Comparison of ENCODE assay signal across 9 mouse cellular contexts in genomic region chr11:86545556-86545955, GRCm38 (mm10). TPM values are rescaled to one million over a fixed set of nuclear protein-coding genes. Genes with fewer than 3 reads are reported as not detected.
DNase-seq lines count a peak whose midpoint lies in the region; ATAC-seq lines count a peak whose summit lies in the region.
"Had no signal": no experiment of that assay in that cellular context is flagged by ENCODE, and none has a peak within 500 bp of the region (broad histone marks: within the 10 kb centered on the region; RNA-seq: fewer than 3 reads in every experiment).

No protein-coding gene starts in this region.

- H3K9me3 ChIP-seq in kidney, embryonic 14.5 days (ENCODE audit: control insufficient read depth, low read length), result no peaks in the 10 kb centered on the region
- no peaks in the 10 kb centered on the region; the same call in 1 of the 2 replicates for H3K9me3 ChIP-seq in hindbrain, embryonic 14.5 days (ENCODE audit: control insufficient read depth, low read length)
- no peaks in the 10 kb centered on the region for H3K9me3 ChIP-seq in midbrain, embryonic 13.5 days

- H3K27me3 ChIP-seq in kidney, embryonic 14.5 days (ENCODE audit: control insufficient read depth, insufficient read depth, low read length), result no peaks in the 10 kb centered on the region
- no peaks in the 10 kb centered on the region for H3K27me3 ChIP-seq in hindbrain, embryonic 14.5 days (ENCODE audit: control insufficient read depth, insufficient read depth, low read length)
- no peaks in the 10 kb centered on the region for H3K27me3 ChIP-seq in midbrain, embryonic 13.5 days

- ATAC-seq in kidney, embryonic 14.5 days (ENCODE audit: low FRiP score, low TSS enrichment), result no peak
- ATAC-seq in hindbrain, embryonic 14.5 days (ENCODE audit: low FRiP score), result no peak
- ATAC-seq in midbrain, embryonic 13.5 days, result no peak

- no peaks in the 10 kb centered on the region; the same call in 1 of the 2 replicates for H3K36me3 ChIP-seq in kidney, embryonic 14.5 days (ENCODE audit: control insufficient read depth, insufficient read depth, low read length)
- H3K36me3 ChIP-seq in hindbrain, embryonic 14.5 days (replicated peaks; ENCODE audit: control insufficient read depth, insufficient read depth), result peaks cover 5% of the 10 kb centered on the region; the same call in 1 of the 2 replicates
- H3K36me3 ChIP-seq in midbrain, embryonic 13.5 days, result peaks cover 6% of the 10 kb centered on the region; the same call in 1 of the 2 replicates

- 80% methylated on average over 8 of the region's 8 CpGs for WGBS in kidney, embryonic 14.5 days
- 84% methylated on average over 8 of the region's 8 CpGs for WGBS in hindbrain, embryonic 14.5 days
- 83% methylated on average over 8 of the region's 8 CpGs for WGBS in midbrain, embryonic 13.5 days

- H3K4me2 ChIP-seq in kidney, embryonic 14.5 days (replicated peaks; ENCODE audit: low read depth, low read length), result peak overlapping the region; percentile 65
- H3K4me2 ChIP-seq in hindbrain, embryonic 14.5 days (replicated peaks), result peak overlapping the region; percentile 46
- peak overlapping the region; percentile 61 for H3K4me2 ChIP-seq in midbrain, embryonic 13.5 days (replicated peaks)

- peak overlapping the region; percentile 98 for H3K4me3 ChIP-seq in kidney, embryonic 14.5 days (ENCODE audit: low read length)
- H3K4me3 ChIP-seq in brown adipose tissue, adult 24 weeks (ENCODE audit: insufficient read depth, low read depth, low read length), result peak overlapping the region; percentile 62
- H3K4me3 ChIP-seq in hindbrain, embryonic 14.5 days (replicated peaks; ENCODE audit: low read length), result peak overlapping the region; percentile 77
- H3K4me3 ChIP-seq in midbrain, embryonic 13.5 days (replicated peaks), result peak overlapping the region; percentile 97

- H3K4me1 ChIP-seq in kidney, embryonic 14.5 days (ENCODE audit: control insufficient read depth, insufficient read depth, low read length), result peaks cover 11% of the 10 kb centered on the region
- H3K4me1 ChIP-seq in brown adipose tissue, adult 24 weeks (ENCODE audit: control insufficient read depth, insufficient read depth, insufficient read length, low read length), result peaks cover 7% of the 10 kb centered on the region; the same call in 1 of the 2 replicates
- peaks cover 13% of the 10 kb centered on the region for H3K4me1 ChIP-seq in hindbrain, embryonic 14.5 days (replicated peaks; ENCODE audit: control insufficient read depth, insufficient read depth, low read length)
- H3K4me1 ChIP-seq in midbrain, embryonic 13.5 days (replicated peaks), result peaks cover 25% of the 10 kb centered on the region

- 0 out of 2 replicates have a peak overlapping the region, but pooled peaks have one; percentile 47 for H3K27ac ChIP-seq in kidney, embryonic 14.5 days (ENCODE audit: low read depth, low read length)
- H3K27ac ChIP-seq in brown adipose tissue, adult 24 weeks (replicated peaks; ENCODE audit: low read depth, low read length), result no peak overlapping the region
- H3K27ac ChIP-seq in hindbrain, embryonic 14.5 days, result no peak overlapping the region
- no peak overlapping the region for H3K27ac ChIP-seq in midbrain, embryonic 13.5 days

- DNase-seq in kidney, postnatal 4 days, result no peak
- no peak for DNase-seq in hindbrain, embryonic 14.5 days (ENCODE audit: low spot score)
- DNase-seq in adrenal gland, adult 8-10 months, result no peak
- DNase-seq in left cerebral cortex, adult 18-20 months (ENCODE audit: low spot score in 2 of 2), result no peak
- no peak for DNase-seq in cerebellum, postnatal 14 days
- DNase-seq: thymus, postnatal 14 days had no signal

- H3K9ac ChIP-seq in kidney, embryonic 14.5 days (ENCODE audit: low read depth, low read length), result peak overlapping the region; percentile 93; the same call in 1 of the 2 replicates
- H3K9ac ChIP-seq in hindbrain, embryonic 14.5 days, result 0 out of 2 replicates have a peak overlapping the region, but pooled peaks have one; percentile 8
- H3K9ac ChIP-seq in midbrain, embryonic 13.5 days (replicated peaks), result peak overlapping the region; percentile 48

RNA-seq across cellular contexts. Expression of gene Tubd1, which starts 0.8 kb away (rescaled TPM):
- 11.3 and 13.4 TPM in 2 replicates for polyA plus RNA-seq in kidney, embryonic 14.5 days (2014; fragmentation: Nextera tagmentation; extraction: Ambion mirVana)
- 7.5 and 9.3 TPM in 2 replicates for polyA plus RNA-seq in brown adipose tissue, adult 24 weeks (2012; ENCODE audit: insufficient read depth, insufficient read length, missing spikeins)
- polyA plus RNA-seq in hindbrain, embryonic 14.5 days (2014; fragmentation: Nextera tagmentation; extraction: Ambion mirVana), result 5.8 and 6.1 TPM in 2 replicates
- polyA plus RNA-seq in midbrain, embryonic 13.5 days (2015; fragmentation: Nextera tagmentation; extraction: Ambion mirVana), result 6.2 and 7.9 TPM in 2 replicates
- 10 to 100 TPM; 10.5 to 11.5 (median 11.4) TPM for total RNA-seq in adrenal gland, adult 8-10 months (2022)
- total RNA-seq in left cerebral cortex, adult 18-20 months (2021), result 1 to 10 TPM; 4.8 to 5.0 TPM

RNA-seq across cellular contexts. Expression of gene Rps6kb1, which starts 1.0 kb away (rescaled TPM):
- 46.0 and 56.1 TPM in 2 replicates for polyA plus RNA-seq in kidney, embryonic 14.5 days (2014; fragmentation: Nextera tagmentation; extraction: Ambion mirVana)
- 42.7 and 44.0 TPM in 2 replicates for polyA plus RNA-seq in brown adipose tissue, adult 24 weeks (2012; ENCODE audit: insufficient read depth, insufficient read length, missing spikeins)
- polyA plus RNA-seq in hindbrain, embryonic 14.5 days (2014; fragmentation: Nextera tagmentation; extraction: Ambion mirVana), result 45.1 and 51.9 TPM in 2 replicates
- polyA plus RNA-seq in midbrain, embryonic 13.5 days (2015; fragmentation: Nextera tagmentation; extraction: Ambion mirVana), result 56.9 and 63.2 TPM in 2 replicates
- 10 to 100 TPM; 37.4 to 52.1 (median 46.9) TPM for total RNA-seq in adrenal gland, adult 8-10 months (2022)
- total RNA-seq in left cerebral cortex, adult 18-20 months (2021), result 10 to 100 TPM; 35.5 to 36.7 TPM

Comparison
In these comparisons a context has a peak if more than half of its experiments do, and no peak if none do; other contexts are left out.
1. H3K9ac ChIP-seq: peak in every context shown above with its lines; median percentile 93 in kidney, embryonic 14.5 days; 48 in midbrain, embryonic 13.5 days; 8 in hindbrain, embryonic 14.5 days.